Mouse (Mus musculus): ENCODE measurements around the gene Psme2b.
"Not testable (repeated sequence)": the region's sequence is repeated elsewhere in the genome, so short reads cannot be mapped to it uniquely, and the experiment has no call there.

The Psme2b gene

GRCm38 (mm10) chr11:48901567-48901930 lies 44.4 kb downstream of the Psme2b start:
- not testable (repeated sequence) for DNase-seq (ENCODE audit: low read depth, low spot score)

GRCm38 (mm10) chr11:48900654-48901566 lies 45.1 kb downstream of the Psme2b start:
- DNase-seq (ENCODE audit: low read depth, low spot score) = not testable (repeated sequence)

GRCm38 (mm10) chr11:48898812-48899431 lies 47.1 kb downstream of the Psme2b start:
- DNase-seq (ENCODE audit: low read depth, low spot score) = no peak
